Mouse (Mus musculus): ENCODE results near the gene Pdcl2.

The Pdcl2 gene

GRCm38 (mm10) chr5:76303379-76303744, 27.6 kb downstream of the Pdcl2 start:
- DNase-seq (ENCODE audit: low read depth): no peak

DNA sequence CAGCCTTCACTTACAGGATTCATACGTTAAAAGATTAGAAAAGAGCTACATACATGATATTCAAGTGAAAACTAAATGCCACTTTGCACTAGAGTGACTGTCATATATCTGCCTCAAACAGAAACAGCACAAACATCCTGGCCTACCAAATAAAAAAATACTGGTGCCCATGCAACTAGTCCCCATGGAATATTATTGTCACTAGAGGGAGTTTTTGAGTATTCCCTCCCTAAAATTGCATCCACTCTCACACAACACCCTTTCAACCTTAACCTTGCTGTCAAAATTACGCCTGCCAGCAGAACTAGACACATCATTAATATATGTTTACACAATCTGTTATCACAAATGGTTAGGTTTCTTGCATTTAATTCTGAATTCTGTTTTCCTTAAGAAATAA, 28.9 kb downstream of the Pdcl2 start:
- no peak for DNase-seq (ENCODE audit: low read depth)

DNA sequence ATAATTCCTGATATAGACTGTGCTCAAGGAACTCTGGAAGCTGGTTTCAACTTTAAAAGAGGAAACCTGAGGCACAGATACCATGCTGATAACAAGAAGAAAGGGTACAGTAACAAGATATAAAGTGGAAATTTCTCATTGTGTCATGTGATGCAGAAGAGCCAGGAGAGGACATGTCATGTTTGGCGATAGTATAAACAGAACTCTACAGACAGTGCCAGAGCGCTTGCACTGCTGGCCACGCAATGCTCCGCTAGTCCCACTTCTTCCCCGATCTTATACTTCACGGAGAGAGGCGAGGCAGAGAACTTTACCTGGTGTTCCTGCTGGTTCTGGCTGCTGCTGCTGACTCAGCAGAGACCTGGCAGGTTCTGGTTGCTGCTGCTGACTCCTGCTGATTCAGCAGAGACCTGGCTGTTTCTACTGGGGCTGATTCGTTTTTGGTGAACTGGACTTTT, 41.7 kb downstream of the Pdcl2 start:
- no peak for DNase-seq (ENCODE audit: low read depth)

DNA sequence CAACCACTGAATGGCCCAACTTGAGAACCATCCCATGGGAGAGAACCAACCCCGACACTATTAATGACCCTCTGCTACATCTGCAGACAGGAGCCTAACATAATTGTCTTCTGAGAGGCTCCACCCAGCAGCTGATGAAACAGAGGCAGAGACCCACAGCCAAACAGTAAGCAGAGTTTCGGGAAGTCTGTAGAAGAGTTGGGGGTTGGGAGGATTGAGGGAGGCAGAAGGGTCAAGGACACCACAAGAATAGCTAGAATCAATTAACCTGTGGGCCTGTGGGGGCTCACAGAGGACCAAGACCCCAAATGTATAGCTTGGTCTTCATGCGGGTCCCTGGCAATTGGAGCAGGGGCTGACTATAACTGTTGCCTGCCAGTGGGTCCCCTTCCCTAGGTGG, 42.7 kb downstream of the Pdcl2 start:
- DNase-seq (ENCODE audit: low read depth): no peak

- no peak for DNase-seq (ENCODE audit: low read depth)
Observed at GRCm38 (mm10) chr5:76287062-76287461, 43.9 kb downstream of the Pdcl2 start.

DNA sequence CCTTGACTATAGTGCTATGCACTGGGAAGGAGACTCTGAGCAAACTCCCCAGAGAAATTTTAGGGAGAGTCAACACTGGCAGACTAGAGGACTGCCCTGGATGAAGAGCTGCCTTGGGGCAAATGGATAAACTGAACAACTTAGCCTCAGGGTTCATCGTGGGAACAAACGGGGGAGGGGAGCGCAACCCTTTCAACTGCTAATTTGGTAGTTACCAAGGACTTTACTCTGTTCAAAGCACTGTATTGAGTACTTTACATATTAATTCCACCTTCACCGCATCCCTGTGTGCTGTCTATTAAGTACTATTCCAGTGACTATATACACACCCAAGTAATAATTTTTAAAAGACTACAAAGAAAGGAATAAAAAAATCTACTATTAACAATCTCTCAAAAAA, 45.3 kb downstream of the Pdcl2 start:
- no peak for DNase-seq (ENCODE audit: low read depth)

DNA sequence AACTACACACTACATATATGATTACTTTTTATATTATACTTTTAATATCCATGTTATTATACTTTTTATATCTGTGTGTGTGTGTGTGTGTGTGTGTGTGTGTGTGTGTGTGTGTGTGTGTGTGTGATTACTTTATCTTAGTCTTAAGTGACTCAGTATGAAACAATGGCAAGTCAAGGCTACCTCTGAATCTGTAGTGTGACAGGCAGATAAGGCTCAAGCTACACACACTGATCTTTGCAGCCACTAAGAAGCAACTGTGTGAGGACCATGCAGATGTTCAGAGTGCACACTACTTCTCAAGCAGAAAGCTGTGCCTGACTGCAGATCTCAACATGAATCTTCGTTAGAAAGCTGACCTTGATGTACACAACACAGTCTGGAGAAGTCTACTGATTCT, 47.1 kb downstream of the Pdcl2 start:
- DNase-seq (ENCODE audit: low read depth): no peak

- no peak for DNase-seq (ENCODE audit: low read depth)
Observed at GRCm38 (mm10) chr5:76274977-76275376, 56.0 kb downstream of the Pdcl2 start.

Measured in fibroblast of lung, adult 2 months (primary cell).